Comparison of ENCODE assay signal across 27 mouse cellular contexts in the genomic region with DNA sequence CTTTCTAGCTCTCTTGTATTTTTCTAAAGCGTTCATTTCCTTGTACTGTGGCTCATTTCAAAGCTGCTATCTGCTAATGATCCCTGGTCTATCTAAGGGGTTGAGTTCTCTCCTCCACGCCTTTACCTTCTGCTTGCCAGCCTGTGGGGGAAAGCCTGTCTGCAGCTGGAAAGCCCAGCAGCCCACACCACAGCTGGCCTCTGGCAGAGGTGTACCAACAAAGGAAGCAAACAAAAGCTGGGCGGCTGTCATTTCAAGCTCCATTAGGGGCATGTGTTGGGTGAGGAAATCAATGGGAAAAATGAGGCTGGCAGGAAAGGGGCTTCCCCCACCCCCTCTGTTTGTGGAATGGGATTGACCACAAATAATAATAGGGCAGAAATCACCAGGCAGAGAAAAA. TPM values are rescaled to one million over a fixed set of nuclear protein-coding genes. Genes with fewer than 3 reads are reported as not detected.
A peak's percentile ranks its signal among the peaks of the same experiment; 100 is the strongest.
DNase-seq lines count a peak whose midpoint lies in the region; ATAC-seq lines count a peak whose summit lies in the region.
"Had no signal": no experiment of that assay in that cellular context is flagged by ENCODE, and none has a peak within 500 bp of the region (broad histone marks: within the 10 kb centered on the region; RNA-seq: fewer than 3 reads in every experiment).

No protein-coding gene starts in this region.

- no peaks in the 10 kb centered on the region for H3K27me3 ChIP-seq in forebrain, embryonic 11.5 days (ENCODE audit: control insufficient read depth, insufficient read depth, low read length)
- peaks cover 4% of the 10 kb centered on the region; the same call in 1 of the 2 replicates for H3K27me3 ChIP-seq in forebrain, embryonic 12.5 days
- H3K27me3 ChIP-seq in hindbrain, embryonic 12.5 days: peaks cover 3% of the 10 kb centered on the region; the same call in 1 of the 2 replicates
- no peaks in the 10 kb centered on the region for H3K27me3 ChIP-seq in hindbrain, embryonic 14.5 days (ENCODE audit: control insufficient read depth, insufficient read depth, low read length)
- no peaks in the 10 kb centered on the region for H3K27me3 ChIP-seq in midbrain, embryonic 11.5 days (ENCODE audit: control insufficient read depth, insufficient read depth, low read length)
- no peaks in the 10 kb centered on the region for H3K27me3 ChIP-seq in midbrain, embryonic 16.5 days (ENCODE audit: control insufficient read depth, insufficient read depth, low read depth, low read length)
- no peaks in the 10 kb centered on the region for H3K27me3 ChIP-seq in midbrain, embryonic 15.5 days (replicated peaks)
- H3K27me3 ChIP-seq: embryonic facial prominence, embryonic 13.5 days; hindbrain, embryonic 15.5 days had no signal

- H3K27ac ChIP-seq in forebrain, embryonic 11.5 days (ENCODE audit: low read depth, low read length): no peak overlapping the region
- H3K27ac ChIP-seq in forebrain, embryonic 12.5 days: no peak overlapping the region
- 0 out of 2 replicates have a peak overlapping the region, but pooled peaks have one; percentile 19 for H3K27ac ChIP-seq in hindbrain, embryonic 12.5 days
- H3K27ac ChIP-seq in hindbrain, embryonic 14.5 days: no peak overlapping the region
- H3K27ac ChIP-seq in midbrain, embryonic 11.5 days (ENCODE audit: low read depth, low read length): no peak overlapping the region
- H3K27ac ChIP-seq in midbrain, embryonic 16.5 days (ENCODE audit: low read length): no peak overlapping the region
- H3K27ac ChIP-seq in midbrain, embryonic 15.5 days: 0 out of 2 replicates have a peak overlapping the region, but pooled peaks have one; percentile 12
- H3K27ac ChIP-seq: embryonic facial prominence, embryonic 10.5 days; embryonic facial prominence, embryonic 13.5 days; heart, adult 2 months; heart, embryonic 10.5 days; heart, embryonic 13.5 days had no signal

- H3K4me1 ChIP-seq in forebrain, embryonic 11.5 days (replicated peaks; ENCODE audit: control insufficient read depth, insufficient read depth, low read length): no peaks in the 10 kb centered on the region
- 0 out of 2 replicates have a peak, but pooled peaks cover 5% of the 10 kb centered on the region for H3K4me1 ChIP-seq in forebrain, embryonic 12.5 days
- H3K4me1 ChIP-seq in hindbrain, embryonic 12.5 days: peaks cover 4% of the 10 kb centered on the region; the same call in 1 of the 2 replicates
- 0 out of 2 replicates have a peak, but pooled peaks cover 9% of the 10 kb centered on the region for H3K4me1 ChIP-seq in hindbrain, embryonic 14.5 days (replicated peaks; ENCODE audit: control insufficient read depth, insufficient read depth, low read length)
- 0 out of 2 replicates have a peak, but pooled peaks cover 3% of the 10 kb centered on the region for H3K4me1 ChIP-seq in midbrain, embryonic 11.5 days (ENCODE audit: control insufficient read depth, insufficient read depth, low read length)
- 0 out of 2 replicates have a peak, but pooled peaks cover 4% of the 10 kb centered on the region for H3K4me1 ChIP-seq in midbrain, embryonic 16.5 days (ENCODE audit: control insufficient read depth, insufficient read depth, low read length)
- peaks cover 12% of the 10 kb centered on the region for H3K4me1 ChIP-seq in midbrain, embryonic 15.5 days
- H3K4me1 ChIP-seq: embryonic facial prominence, embryonic 13.5 days; heart, embryonic 10.5 days; heart, embryonic 13.5 days had no signal

- no peaks in the 10 kb centered on the region for H3K36me3 ChIP-seq in forebrain, embryonic 11.5 days (ENCODE audit: control insufficient read depth, insufficient read depth, low read length)
- H3K36me3 ChIP-seq in forebrain, embryonic 12.5 days (replicated peaks): no peaks in the 10 kb centered on the region
- no peaks in the 10 kb centered on the region for H3K36me3 ChIP-seq in hindbrain, embryonic 12.5 days
- H3K36me3 ChIP-seq in hindbrain, embryonic 14.5 days (replicated peaks; ENCODE audit: control insufficient read depth, insufficient read depth): no peaks in the 10 kb centered on the region
- H3K36me3 ChIP-seq in midbrain, embryonic 11.5 days (ENCODE audit: control insufficient read depth, insufficient read depth, low read length): no peaks in the 10 kb centered on the region
- H3K36me3 ChIP-seq in midbrain, embryonic 16.5 days (ENCODE audit: control insufficient read depth, insufficient read depth, low read length): no peaks in the 10 kb centered on the region
- no peaks in the 10 kb centered on the region for H3K36me3 ChIP-seq in midbrain, embryonic 15.5 days (replicated peaks)
- H3K36me3 ChIP-seq: embryonic facial prominence, embryonic 10.5 days; embryonic facial prominence, embryonic 13.5 days; heart, embryonic 10.5 days; heart, embryonic 13.5 days; hindbrain, embryonic 15.5 days had no signal

- DNase-seq in forebrain, embryonic 11.5 days (ENCODE audit: low spot score): peak; percentile 49
- DNase-seq in hindbrain, embryonic 14.5 days (ENCODE audit: low spot score): no peak
- peak; percentile 82 for DNase-seq in midbrain, embryonic 11.5 days (ENCODE audit: low spot score, missing footprints)
- DNase-seq: adrenal gland, adult 8-10 months; adrenal gland, postnatal 25 days; cerebellum, adult 11-12 months; cerebellum, adult 8-10 months; cerebellum, postnatal 10 days; cerebellum, postnatal 36 days; embryo, embryonic 11 days; gastrocnemius, postnatal 10 days; gastrocnemius, postnatal 36 days; heart, adult 2 months; heart, postnatal 14 days; heart, postnatal 4 days had no signal

- no peak overlapping the region for H3K4me2 ChIP-seq in forebrain, embryonic 11.5 days (ENCODE audit: low read depth, low read length, severe bottlenecking)
- H3K4me2 ChIP-seq in forebrain, embryonic 12.5 days: no peak overlapping the region
- no peak overlapping the region for H3K4me2 ChIP-seq in hindbrain, embryonic 12.5 days (replicated peaks)
- H3K4me2 ChIP-seq in hindbrain, embryonic 14.5 days (replicated peaks): no peak overlapping the region
- H3K4me2 ChIP-seq in midbrain, embryonic 11.5 days: no peak overlapping the region
- H3K4me2 ChIP-seq in midbrain, embryonic 16.5 days (ENCODE audit: low read length): no peak overlapping the region
- H3K4me2 ChIP-seq in midbrain, embryonic 15.5 days: no peak overlapping the region
- H3K4me2 ChIP-seq: embryonic facial prominence, embryonic 13.5 days; heart, embryonic 13.5 days; hindbrain, embryonic 15.5 days had no signal

- no peak overlapping the region for H3K9ac ChIP-seq in forebrain, embryonic 11.5 days (ENCODE audit: low read length)
- H3K9ac ChIP-seq in forebrain, embryonic 12.5 days: no peak overlapping the region
- no peak overlapping the region for H3K9ac ChIP-seq in hindbrain, embryonic 12.5 days
- no peak overlapping the region for H3K9ac ChIP-seq in hindbrain, embryonic 14.5 days
- H3K9ac ChIP-seq in midbrain, embryonic 11.5 days (ENCODE audit: low read length): no peak overlapping the region
- no peak overlapping the region for H3K9ac ChIP-seq in midbrain, embryonic 16.5 days (ENCODE audit: low read depth, low read length)
- H3K9ac ChIP-seq in midbrain, embryonic 15.5 days: no peak overlapping the region
- H3K9ac ChIP-seq: embryonic facial prominence, embryonic 13.5 days; heart, embryonic 13.5 days; hindbrain, embryonic 15.5 days had no signal

- ATAC-seq in forebrain, embryonic 11.5 days (replicated peaks; ENCODE audit: low FRiP score): no peak
- ATAC-seq in forebrain, embryonic 12.5 days (ENCODE audit: low FRiP score): no peak
- no peak for ATAC-seq in hindbrain, embryonic 12.5 days (ENCODE audit: low FRiP score)
- no peak for ATAC-seq in hindbrain, embryonic 14.5 days (ENCODE audit: low FRiP score)
- ATAC-seq in midbrain, embryonic 11.5 days (ENCODE audit: low FRiP score): no peak
- ATAC-seq in midbrain, embryonic 16.5 days: no peak
- no peak for ATAC-seq in midbrain, embryonic 15.5 days (replicated peaks)
- ATAC-seq: activated CD4-positive, CD25-positive, alpha-beta regulatory T cell, adult 4 months; inflammation-experienced regulatory T-cells, adult 6 months had no signal

- H3K4me3 ChIP-seq in forebrain, embryonic 11.5 days (ENCODE audit: low read depth, low read length): no peak overlapping the region
- H3K4me3 ChIP-seq in forebrain, embryonic 12.5 days (replicated peaks): no peak overlapping the region
- no peak overlapping the region for H3K4me3 ChIP-seq in hindbrain, embryonic 12.5 days
- H3K4me3 ChIP-seq in hindbrain, embryonic 14.5 days (replicated peaks; ENCODE audit: low read length): no peak overlapping the region
- H3K4me3 ChIP-seq in midbrain, embryonic 11.5 days (ENCODE audit: low read depth, low read length): no peak overlapping the region
- H3K4me3 ChIP-seq in midbrain, embryonic 16.5 days (ENCODE audit: low read depth, low read length): no peak overlapping the region
- no peak overlapping the region for H3K4me3 ChIP-seq in midbrain, embryonic 15.5 days
- H3K4me3 ChIP-seq: embryonic facial prominence, embryonic 10.5 days; embryonic facial prominence, embryonic 13.5 days; erythroblast, embryonic 14.5 days; heart, adult 2 months; heart, embryonic 10.5 days; heart, embryonic 13.5 days; hindbrain, embryonic 15.5 days had no signal

- H3K9me3 ChIP-seq in forebrain, embryonic 11.5 days (ENCODE audit: control insufficient read depth, low read length): no peaks in the 10 kb centered on the region
- H3K9me3 ChIP-seq in forebrain, embryonic 12.5 days: no peaks in the 10 kb centered on the region
- no peaks in the 10 kb centered on the region for H3K9me3 ChIP-seq in hindbrain, embryonic 12.5 days (replicated peaks)
- H3K9me3 ChIP-seq in hindbrain, embryonic 14.5 days (ENCODE audit: control insufficient read depth, low read length): no peaks in the 10 kb centered on the region
- H3K9me3 ChIP-seq in midbrain, embryonic 11.5 days (ENCODE audit: control insufficient read depth, low read length): no peaks in the 10 kb centered on the region
- H3K9me3 ChIP-seq in midbrain, embryonic 16.5 days (replicated peaks; ENCODE audit: control insufficient read depth, low read length, poor library complexity, severe bottlenecking): no peaks in the 10 kb centered on the region
- H3K9me3 ChIP-seq in midbrain, embryonic 15.5 days: no peaks in the 10 kb centered on the region
- H3K9me3 ChIP-seq: embryonic facial prominence, embryonic 10.5 days; embryonic facial prominence, embryonic 13.5 days; heart, embryonic 10.5 days; heart, embryonic 13.5 days; hindbrain, embryonic 15.5 days had no signal

- WGBS in forebrain, embryonic 11.5 days: 65% methylated on average over 3 of the region's 3 CpGs
- WGBS in forebrain, embryonic 12.5 days: 42% methylated on average over 3 of the region's 3 CpGs
- 49% methylated on average over 3 of the region's 3 CpGs for WGBS in hindbrain, embryonic 12.5 days
- 41% methylated on average over 3 of the region's 3 CpGs for WGBS in hindbrain, embryonic 14.5 days
- WGBS in midbrain, embryonic 11.5 days: 52% methylated on average over 3 of the region's 3 CpGs
- 43% methylated on average over 3 of the region's 3 CpGs for WGBS in midbrain, embryonic 16.5 days
- WGBS in midbrain, embryonic 15.5 days: 55% methylated on average over 3 of the region's 3 CpGs

RNA-seq across cellular contexts. Expression of a gene that starts 10.7 kb away (rescaled TPM):
- 35.8 and 42.0 TPM in 2 replicates for polyA plus RNA-seq in forebrain, embryonic 11.5 days (2014; fragmentation: Nextera tagmentation; extraction: Ambion mirVana)
- polyA plus RNA-seq in forebrain, embryonic 12.5 days (2016; fragmentation: Nextera tagmentation; extraction: Ambion mirVana): 45.9 and 55.9 TPM in 2 replicates
- polyA plus RNA-seq in hindbrain, embryonic 12.5 days (2016; fragmentation: Nextera tagmentation; extraction: Ambion mirVana): 60.2 and 69.5 TPM in 2 replicates
- polyA plus RNA-seq in hindbrain, embryonic 14.5 days (2014; fragmentation: Nextera tagmentation; extraction: Ambion mirVana): 104 and 111 TPM in 2 replicates
- polyA plus RNA-seq in midbrain, embryonic 11.5 days (2014; fragmentation: Nextera tagmentation; extraction: Ambion mirVana): 40.2 and 42.7 TPM in 2 replicates
- 117 and 125 TPM in 2 replicates for polyA plus RNA-seq in midbrain, embryonic 16.5 days (2015; fragmentation: Nextera tagmentation; extraction: Ambion mirVana)
- polyA plus RNA-seq in midbrain, embryonic 15.5 days (2015; fragmentation: Nextera tagmentation; extraction: Ambion mirVana): 110 and 116 TPM in 2 replicates
- polyA plus RNA-seq: activated CD4-positive, CD25-positive, alpha-beta regulatory T cell, adult 4 months; erythroblast, embryonic 14.5 days; inflammation-experienced regulatory T-cells, adult 6 months had no signal

Comparison
In these comparisons a context has a peak if more than half of its experiments do, and no peak if none do; other contexts are left out.
1. H3K27ac ChIP-seq: peak in hindbrain, embryonic 12.5 days (single experiment) and midbrain, embryonic 15.5 days (single experiment); none in forebrain, embryonic 11.5 days (single experiment), forebrain, embryonic 12.5 days (single experiment), hindbrain, embryonic 14.5 days (single experiment), midbrain, embryonic 11.5 days (single experiment) and midbrain, embryonic 16.5 days (single experiment).